Mouse (Mus musculus): Measurements from ENCODE around the gene Fam168a.

Fam168a gene

DNA sequence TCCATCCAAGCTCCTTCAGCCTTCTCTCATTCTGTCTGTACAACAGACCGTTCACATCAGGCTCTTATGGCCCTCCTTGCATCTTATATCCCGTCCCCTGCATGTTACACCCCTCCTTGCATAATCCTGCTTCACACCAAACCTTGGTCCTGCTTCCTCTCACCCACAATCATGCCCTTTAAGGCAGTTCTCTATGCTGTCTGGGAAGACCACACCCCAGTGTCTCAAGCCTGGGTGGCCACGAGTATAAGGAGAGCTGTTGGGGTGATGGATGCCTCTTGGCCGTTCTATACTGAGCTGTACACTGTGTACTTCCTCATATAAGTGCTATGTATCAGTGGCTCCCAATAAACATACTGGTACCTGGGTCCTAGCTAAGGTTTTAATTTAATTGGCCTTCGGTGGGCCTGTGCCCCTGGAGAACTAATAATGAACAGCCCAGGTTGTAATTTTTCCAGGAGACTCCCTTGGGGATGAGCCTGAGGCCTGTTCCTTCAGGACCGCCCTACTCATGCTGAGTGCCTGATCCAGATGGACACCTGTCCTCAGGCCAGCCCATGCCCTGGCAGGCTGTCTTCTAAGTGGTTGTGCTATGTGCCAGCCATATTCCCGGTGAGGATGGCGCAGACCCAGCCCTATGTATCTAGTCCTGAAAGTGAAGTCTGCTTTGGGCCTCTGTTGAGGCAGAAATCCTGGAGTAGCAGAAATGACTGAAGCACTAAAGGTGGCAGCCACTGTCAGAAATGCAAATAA is 163.6 kb downstream of the Fam168a start:
- DNase-seq: no peak

DNA sequence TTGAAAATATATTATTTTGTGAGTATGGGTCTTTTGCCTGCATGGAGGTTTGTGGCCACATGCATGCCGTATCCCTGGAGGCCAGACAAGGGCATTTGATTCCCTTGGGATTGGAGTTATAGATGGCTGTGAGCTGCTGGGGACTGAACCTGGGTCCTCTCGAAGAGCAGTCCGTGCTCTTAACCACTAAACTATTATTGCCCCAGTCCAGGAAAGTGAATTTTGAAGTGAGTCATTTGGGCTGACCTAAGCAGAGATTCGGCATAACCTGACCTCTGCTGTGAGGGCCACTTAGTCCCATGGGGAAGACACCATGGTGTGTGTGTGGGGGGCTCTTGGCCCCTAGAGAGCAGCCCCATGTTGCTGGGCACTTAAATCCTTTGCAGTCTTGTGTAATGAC is 164.9 kb downstream of the Fam168a start:
- DNase-seq: no peak

DNA sequence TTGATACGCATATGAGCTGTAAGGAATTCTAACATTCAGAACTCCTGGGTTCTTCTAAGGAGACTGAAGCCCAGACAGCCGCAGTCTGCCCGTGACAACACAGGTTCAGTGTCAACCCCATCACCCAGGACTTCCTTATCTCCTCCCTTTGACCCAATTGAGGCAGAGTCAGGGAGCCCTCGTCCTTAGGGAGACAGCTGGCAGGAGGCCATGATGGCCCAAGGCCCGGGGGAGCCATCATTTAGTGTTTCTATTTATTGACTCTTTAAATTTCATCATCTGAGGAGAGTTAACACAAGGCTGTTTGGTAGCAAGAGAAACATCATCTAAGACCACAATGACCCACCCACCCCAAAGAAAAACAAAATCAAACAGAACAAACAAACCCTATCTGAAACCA is 165.5 kb downstream of the Fam168a start:
- DNase-seq: no peak

DNA sequence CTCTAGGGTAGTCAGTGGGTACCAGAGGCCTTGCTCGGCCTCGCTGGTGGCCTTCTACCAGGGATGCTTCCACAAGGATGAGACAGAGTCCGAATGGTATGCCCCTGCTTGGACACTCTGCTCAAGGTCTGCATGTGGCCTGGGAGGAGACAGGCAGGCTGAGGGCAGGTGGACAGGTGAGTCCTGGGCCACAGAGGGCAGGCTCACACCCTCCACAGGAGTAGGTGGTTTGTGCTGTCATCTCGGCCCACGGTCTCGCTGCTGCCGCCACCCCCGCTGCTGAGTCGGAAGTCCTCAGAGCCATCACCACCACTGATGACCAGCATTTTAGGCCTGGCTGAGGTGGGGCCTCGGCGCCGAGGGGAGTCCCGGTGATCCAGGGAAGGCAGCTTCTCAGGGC is 166.8 kb downstream of the Fam168a start:
- DNase-seq: no peak

DNA sequence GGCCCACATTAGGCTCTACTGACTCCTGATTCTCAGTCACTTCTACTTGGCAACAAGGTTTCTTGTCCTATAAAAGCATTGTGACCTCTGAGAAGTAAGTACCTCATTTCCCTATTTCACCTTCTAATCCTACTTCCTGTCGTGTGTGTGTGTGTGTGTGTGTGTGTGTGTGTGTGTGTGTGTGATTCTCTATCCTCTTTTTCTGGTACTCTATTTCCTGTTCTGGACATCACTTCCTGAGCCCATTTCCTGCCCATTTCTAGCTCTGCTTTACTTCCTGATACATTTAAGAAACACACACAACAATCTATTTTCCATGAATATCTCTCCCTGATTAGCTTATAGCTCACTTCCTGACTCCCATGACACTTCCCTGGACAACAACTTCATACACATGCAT is 169.4 kb downstream of the Fam168a start:
- no peak for DNase-seq

DNA sequence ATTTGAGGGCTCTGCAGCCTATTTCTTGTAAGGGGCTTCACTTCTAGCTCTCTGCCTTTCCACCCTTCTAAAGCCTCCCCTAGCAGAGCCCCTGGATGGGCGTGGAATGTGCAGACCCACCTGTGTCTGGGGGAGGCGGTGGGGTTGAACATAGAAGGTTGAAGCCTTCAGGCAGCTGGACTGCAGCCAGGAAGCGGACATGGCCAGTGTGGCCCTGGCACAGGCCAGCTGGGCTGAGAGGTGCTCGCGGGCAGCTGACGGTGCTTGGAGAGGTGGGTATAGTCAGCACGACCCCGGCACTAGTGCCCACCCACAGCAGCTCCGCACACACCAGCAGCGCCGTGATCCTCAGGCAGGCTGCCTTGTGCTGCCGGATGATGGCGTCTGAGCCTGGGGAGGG is 169.9 kb downstream of the Fam168a start:
- no peak for DNase-seq

DNA sequence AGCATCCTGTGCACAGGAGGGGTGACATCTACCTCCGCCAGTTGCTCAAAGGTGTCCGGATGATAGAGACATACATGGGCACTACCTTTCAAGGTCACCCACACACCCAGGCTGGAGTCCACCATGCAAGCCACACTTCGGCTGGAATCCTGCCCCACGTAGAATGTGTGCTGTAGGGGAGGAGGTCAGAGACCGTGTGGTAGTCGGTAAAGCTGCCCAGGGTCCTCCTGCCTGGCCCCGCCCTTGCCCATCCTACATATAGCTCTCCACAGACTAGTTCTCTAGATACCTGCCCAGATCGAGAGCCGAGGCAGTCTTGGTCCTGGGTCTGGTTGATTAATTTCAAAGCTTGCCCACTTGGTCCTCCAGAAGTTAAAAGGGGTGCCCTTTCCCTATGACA is 170.3 kb downstream of the Fam168a start:
- no peak for DNase-seq

DNA sequence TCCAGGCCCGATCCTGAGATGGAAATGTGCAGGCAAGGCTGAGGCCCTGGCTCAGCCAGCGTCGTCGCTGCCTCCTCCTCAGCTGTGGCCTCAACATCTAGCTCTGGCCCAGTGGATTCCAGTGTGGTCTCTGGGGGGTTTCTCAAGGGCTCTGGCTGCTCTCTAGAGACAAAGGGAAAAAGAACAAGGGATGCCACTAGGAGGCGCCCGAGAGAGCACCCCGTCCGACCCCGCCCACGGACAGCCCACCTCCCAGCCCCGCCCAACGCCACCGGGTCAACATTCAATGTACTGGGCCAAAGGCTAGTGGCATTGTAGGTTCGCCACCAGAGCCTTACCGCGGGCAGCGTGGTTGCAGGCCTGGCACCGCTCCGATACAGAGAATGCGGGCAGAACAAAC is 173.2 kb downstream of the Fam168a start:
- peak; percentile 62 to 72 for DNase-seq

DNA sequence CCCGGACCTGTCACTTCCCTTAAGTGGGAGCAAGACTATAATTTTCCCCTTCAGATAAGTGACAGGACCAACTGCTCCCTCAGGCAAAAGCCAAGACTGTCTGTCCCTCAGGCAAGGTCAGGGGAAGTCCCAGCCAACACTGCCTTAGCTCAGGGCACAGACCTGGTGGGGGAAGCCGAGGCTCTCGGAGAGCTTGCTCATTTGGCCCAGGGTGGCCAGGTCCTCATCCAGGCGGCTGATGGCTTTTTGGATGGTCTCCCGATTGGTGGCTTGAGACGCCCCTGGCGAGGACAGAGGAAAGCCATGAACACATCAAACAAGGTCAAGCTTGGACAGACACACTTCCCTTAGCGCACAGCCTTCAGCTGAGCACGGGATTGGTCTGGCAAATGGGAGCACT is 175.1 kb downstream of the Fam168a start:
- DNase-seq: no peak

DNA sequence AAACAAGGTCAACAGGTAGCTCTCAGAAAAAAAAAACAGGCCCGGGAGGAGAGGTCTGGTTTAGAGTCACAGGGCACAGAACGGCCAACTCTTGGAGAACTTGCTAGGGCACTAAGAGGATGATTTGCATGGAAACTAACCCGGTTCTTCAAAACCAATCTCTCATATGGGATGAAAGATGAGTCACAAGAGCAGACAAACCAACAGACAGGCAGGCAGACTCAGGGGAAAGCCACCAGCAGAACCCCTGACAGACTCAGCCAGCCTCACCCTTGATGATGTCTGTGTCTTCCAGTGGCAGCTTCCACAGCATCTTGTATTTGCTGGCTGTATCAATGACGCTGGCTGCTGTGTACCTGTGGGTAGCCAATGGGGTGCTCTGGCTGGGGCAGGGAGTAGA is 175.5 kb downstream of the Fam168a start:
- no peak for DNase-seq

DNA sequence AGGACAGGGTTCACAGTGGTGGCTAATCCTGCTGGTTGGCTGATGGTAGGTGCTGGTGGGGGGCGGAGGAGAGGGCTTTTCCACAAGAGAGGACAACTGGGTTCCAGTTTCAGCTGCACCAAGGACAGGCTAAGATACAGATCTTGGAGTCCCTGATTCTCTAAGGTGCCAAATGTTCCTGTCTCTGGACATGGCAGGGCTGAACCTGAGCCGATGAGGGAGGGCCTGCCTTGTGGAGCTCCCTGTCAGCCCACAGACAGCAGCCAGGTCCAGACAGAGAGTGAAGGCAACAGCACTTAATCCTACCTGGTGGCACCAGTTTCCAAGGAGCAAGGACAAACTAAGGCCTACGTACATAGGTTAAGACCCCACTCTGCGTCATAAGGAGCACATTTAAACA is 178.0 kb downstream of the Fam168a start:
- no peak for DNase-seq

DNA sequence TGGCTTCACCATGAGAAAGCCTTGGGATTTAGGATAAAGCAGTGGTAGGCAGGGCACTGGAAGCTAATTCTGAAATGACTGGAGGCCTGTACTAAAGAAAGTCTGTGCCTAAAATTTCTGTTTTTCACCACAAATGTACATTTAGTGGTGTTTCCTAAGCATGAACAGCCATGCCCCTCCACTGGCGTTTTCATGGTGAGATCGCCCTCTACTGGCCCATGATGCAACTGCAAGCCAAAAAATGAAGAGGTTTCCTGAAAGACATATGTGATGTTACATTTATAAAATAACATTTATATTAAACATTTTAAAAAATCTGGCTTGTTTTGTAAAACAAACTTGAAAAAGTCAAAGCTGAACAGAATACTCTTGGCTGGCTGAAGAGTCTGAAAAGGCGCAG is 180.1 kb downstream of the Fam168a start:
- no peak for DNase-seq

Measured in lung, adult 18-20 months (tissue).